Comparison of ENCODE assay signal across 30 mouse cellular contexts in genomic region chrX:143164945-143165344, GRCm38 (mm10).
"Had no signal": no experiment of that assay in that cellular context is flagged by ENCODE, and none has a peak within 500 bp of the region (broad histone marks: within the 10 kb centered on the region; RNA-seq: fewer than 3 reads in every experiment).

No protein-coding gene starts in this region.

- H3K4me1 ChIP-seq: limb, embryonic 10.5 days; limb, embryonic 12.5 days; limb, embryonic 13.5 days; limb, embryonic 15.5 days; liver, embryonic 12.5 days; liver, embryonic 13.5 days; liver, embryonic 15.5 days; lung, embryonic 15.5 days; megakaryocyte, embryonic 14.5 days; midbrain, embryonic 10.5 days; midbrain, embryonic 12.5 days; midbrain, embryonic 13.5 days; midbrain, embryonic 15.5 days; neural tube, embryonic 12.5 days had no signal

- H3K9me3 ChIP-seq: limb, embryonic 10.5 days; limb, embryonic 12.5 days; limb, embryonic 13.5 days; limb, embryonic 15.5 days; liver, embryonic 12.5 days; liver, embryonic 13.5 days; liver, embryonic 15.5 days; lung, embryonic 15.5 days; megakaryocyte, embryonic 14.5 days; midbrain, embryonic 10.5 days; midbrain, embryonic 12.5 days; midbrain, embryonic 13.5 days; midbrain, embryonic 15.5 days; neural tube, embryonic 12.5 days had no signal

- H3K27ac ChIP-seq: limb, embryonic 10.5 days; limb, embryonic 12.5 days; limb, embryonic 13.5 days; limb, embryonic 15.5 days; liver, embryonic 12.5 days; liver, embryonic 13.5 days; liver, embryonic 14.5 days; liver, embryonic 15.5 days; lung, embryonic 15.5 days; macrophage; midbrain, embryonic 10.5 days; midbrain, embryonic 12.5 days; midbrain, embryonic 13.5 days; midbrain, embryonic 15.5 days; neural tube, embryonic 12.5 days had no signal

- H3K36me3 ChIP-seq: limb, embryonic 10.5 days; limb, embryonic 12.5 days; limb, embryonic 13.5 days; limb, embryonic 15.5 days; liver, embryonic 12.5 days; liver, embryonic 13.5 days; liver, embryonic 15.5 days; lung, embryonic 15.5 days; midbrain, embryonic 10.5 days; midbrain, embryonic 12.5 days; midbrain, embryonic 13.5 days; midbrain, embryonic 15.5 days; neural tube, embryonic 12.5 days had no signal

- H3K9ac ChIP-seq: limb, embryonic 12.5 days; limb, embryonic 13.5 days; limb, embryonic 15.5 days; liver, embryonic 12.5 days; liver, embryonic 13.5 days; liver, embryonic 14.5 days; liver, embryonic 15.5 days; liver, postnatal 0 days; lung, embryonic 14.5 days; lung, embryonic 15.5 days; midbrain, embryonic 12.5 days; midbrain, embryonic 13.5 days; midbrain, embryonic 15.5 days; neural tube, embryonic 12.5 days had no signal

- H3K27me3 ChIP-seq: limb, embryonic 12.5 days; limb, embryonic 15.5 days; liver, embryonic 12.5 days; liver, embryonic 13.5 days; liver, embryonic 15.5 days; lung, embryonic 15.5 days; megakaryocyte, embryonic 14.5 days; midbrain, embryonic 12.5 days; midbrain, embryonic 15.5 days; neural tube, embryonic 12.5 days had no signal

- H3K4me2 ChIP-seq: limb, embryonic 12.5 days; limb, embryonic 13.5 days; limb, embryonic 15.5 days; liver, embryonic 11.5 days; liver, embryonic 12.5 days; liver, embryonic 13.5 days; liver, embryonic 15.5 days; lung, embryonic 14.5 days; lung, embryonic 15.5 days; midbrain, embryonic 11.5 days; midbrain, embryonic 12.5 days; midbrain, embryonic 13.5 days; midbrain, embryonic 15.5 days; neural tube, embryonic 12.5 days had no signal

- DNase-seq: left cerebral cortex, postnatal 4 days; liver; liver, embryonic 13.5 days; liver, postnatal 0 days; lung, adult 18-20 months; lung, adult 2 months; lung, embryonic 14.5 days; lung, postnatal 10 days; lung, postnatal 14 days; lung, postnatal 36 days; lung, postnatal 4 days; midbrain, embryonic 14.5 days had no signal

- H3K4me3 ChIP-seq: limb, embryonic 10.5 days; limb, embryonic 12.5 days; limb, embryonic 13.5 days; limb, embryonic 15.5 days; liver, embryonic 12.5 days; liver, embryonic 13.5 days; liver, embryonic 15.5 days; lung, embryonic 15.5 days; megakaryocyte, embryonic 14.5 days; midbrain, embryonic 10.5 days; midbrain, embryonic 12.5 days; midbrain, embryonic 13.5 days; midbrain, embryonic 15.5 days; myocyte; neural tube, embryonic 12.5 days had no signal
